Mouse (Mus musculus): ENCODE measurements around the gene Tmem120b. TPM values are rescaled to one million over a fixed set of nuclear protein-coding genes. Genes with fewer than 3 reads are reported as not detected.

Tmem120b gene
- total RNA-seq (2021), result 10 to 100 TPM; 12.1 to 12.7 TPM

- no peak for DNase-seq
Observed at GRCm38 (mm10) chr5:123068115-123068514, at the start of gene Tmem120b. Gene Tmem120b, plus strand, starts transcription at chr5:123068415.

GRCm38 (mm10) chr5:123019336-123020016, 48.7 kb upstream of the Tmem120b start:
- DNase-seq, result peak; percentile 29

DNA sequence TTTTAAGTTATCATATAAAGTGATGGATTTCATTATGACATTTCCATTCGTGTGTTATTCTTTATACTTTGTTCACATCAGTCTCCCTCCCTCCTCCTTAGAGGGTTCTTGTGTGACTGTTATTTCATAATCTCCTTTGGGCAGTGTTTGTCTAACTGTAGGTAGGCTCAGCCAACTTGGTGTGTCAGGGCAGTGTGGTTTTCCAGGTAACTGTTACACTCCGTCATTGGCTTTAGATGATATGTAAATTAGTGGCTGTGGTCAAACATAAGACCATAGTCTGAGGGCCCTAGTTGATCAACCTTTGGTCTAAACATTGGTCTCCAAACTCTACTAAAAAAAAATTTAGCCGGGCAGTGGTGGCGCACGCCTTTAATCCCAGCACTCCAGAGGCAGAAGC, 47.8 kb upstream of the Tmem120b start:
- DNase-seq, result no peak

DNA sequence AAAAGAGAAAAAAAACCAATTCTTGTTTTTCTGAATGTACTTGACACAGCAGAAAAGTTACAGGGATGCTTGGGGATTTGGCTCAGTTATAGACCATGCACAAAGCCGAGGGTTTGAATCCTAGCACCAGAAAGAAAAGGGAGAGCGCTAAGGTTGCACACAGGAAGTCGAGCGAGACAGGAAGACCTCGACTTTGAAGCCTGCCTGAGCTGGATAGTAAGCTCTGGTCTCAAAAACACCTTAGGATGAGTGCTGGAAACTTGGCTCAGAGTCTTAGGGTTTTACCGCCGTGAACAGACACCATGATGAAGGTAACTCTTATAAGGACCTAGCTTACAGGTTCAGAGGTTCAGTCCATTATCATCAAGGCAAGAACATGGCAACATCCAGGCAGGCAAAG, 46.8 kb upstream of the Tmem120b start:
- DNase-seq, result no peak

GRCm38 (mm10) chr5:123023049-123023448, 45.2 kb upstream of the Tmem120b start:
- DNase-seq, result peak; percentile 35

DNA sequence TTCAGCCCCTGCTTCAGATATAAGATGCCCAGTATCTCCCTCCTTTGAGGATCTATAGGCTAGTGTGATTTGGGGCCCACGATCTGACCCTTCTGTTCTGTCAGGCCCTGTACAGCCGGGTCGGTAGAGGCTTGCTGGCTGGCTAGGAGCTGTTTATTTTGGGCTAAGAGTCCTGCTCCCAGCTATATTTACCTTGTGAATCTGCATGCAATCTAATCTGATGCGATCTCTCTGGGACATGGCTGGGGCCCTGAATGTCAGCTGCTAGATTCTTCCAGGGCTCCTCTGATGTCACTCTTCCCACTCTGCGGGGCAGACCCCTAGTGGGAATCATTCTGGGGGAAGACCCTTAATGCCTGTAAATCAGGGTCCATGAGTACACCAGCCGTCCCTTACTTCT, 43.9 kb upstream of the Tmem120b start:
- no peak for DNase-seq

GRCm38 (mm10) chr5:123024965-123025573, 43.1 kb upstream of the Tmem120b start:
- DNase-seq, result no peak

- no peak for DNase-seq
Observed at GRCm38 (mm10) chr5:123026414-123026813, 41.8 kb upstream of the Tmem120b start.

GRCm38 (mm10) chr5:123027436-123027835, 40.8 kb upstream of the Tmem120b start:
- DNase-seq, result no peak

- no peak for DNase-seq
Observed at GRCm38 (mm10) chr5:123029729-123030128, 38.5 kb upstream of the Tmem120b start.

DNA sequence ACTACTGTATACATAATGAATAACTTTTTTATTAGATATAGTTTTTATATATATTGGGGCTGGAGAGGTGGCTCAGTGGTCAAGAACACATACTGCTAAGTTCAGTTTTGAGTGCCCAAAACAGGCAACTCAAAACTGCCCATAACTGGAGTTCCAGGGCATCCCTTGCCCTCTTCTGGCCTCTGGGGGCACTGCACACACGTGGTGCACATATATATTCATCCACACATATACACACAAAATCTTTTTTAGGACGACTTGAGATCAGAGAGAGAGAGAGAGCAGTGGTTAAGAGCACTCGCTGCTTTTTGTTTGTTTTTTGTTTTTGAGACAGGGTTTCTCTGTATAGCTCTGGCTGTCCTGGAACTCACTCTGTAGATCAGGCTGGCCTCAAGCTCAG, 36.9 kb upstream of the Tmem120b start:
- no peak for DNase-seq

DNA sequence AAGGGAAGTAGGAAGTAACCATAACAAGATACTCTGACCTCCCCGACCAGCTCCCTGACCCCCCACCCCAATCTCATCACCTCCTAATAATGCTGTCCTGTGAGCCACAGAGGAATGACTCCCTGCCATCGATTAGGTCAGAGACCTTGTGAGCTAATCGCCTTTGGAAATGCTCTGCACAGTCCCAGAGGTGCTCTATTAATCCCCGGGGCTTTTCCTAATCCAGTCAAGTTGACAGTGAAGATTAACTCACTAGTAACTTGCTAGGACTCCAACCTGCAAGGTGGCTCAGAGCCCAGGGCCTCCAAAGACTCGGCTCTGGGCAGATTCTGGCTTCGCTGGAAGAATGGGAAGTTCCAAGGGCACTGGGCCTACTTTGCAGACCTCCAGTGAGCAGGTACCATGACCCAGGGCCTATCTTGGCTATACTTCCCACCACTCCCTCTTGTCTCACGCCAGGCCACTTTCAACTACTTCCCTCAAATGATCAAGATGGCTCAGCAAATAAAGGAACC, 34.5 kb upstream of the Tmem120b start:
- DNase-seq, result no peak

DNA sequence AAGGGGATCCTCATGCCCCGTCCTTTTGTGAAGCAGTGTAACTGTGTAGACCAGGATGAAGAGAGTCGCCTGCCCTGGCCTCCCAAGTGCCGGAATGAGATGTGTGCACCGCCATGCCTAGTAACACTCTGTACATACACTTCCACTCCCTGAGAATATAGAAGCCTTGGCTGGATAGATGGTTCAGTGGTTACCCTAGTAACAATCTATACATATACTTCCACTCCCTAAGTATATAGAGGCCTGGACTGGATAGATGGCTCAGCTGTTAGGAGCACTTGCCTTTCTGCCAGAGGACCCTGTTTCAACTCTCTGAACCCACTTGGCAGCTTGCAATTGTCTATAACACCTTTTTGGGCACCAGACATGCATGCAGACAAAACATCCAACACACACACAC, 33.1 kb upstream of the Tmem120b start:
- DNase-seq, result no peak

- DNase-seq, result no peak
Observed at GRCm38 (mm10) chr5:123035564-123035963, 32.7 kb upstream of the Tmem120b start.

- no peak for DNase-seq
Observed at GRCm38 (mm10) chr5:123038115-123038514, 30.1 kb upstream of the Tmem120b start.

GRCm38 (mm10) chr5:123039120-123039752, 29.0 kb upstream of the Tmem120b start:
- DNase-seq, result peak; percentile 84

DNA sequence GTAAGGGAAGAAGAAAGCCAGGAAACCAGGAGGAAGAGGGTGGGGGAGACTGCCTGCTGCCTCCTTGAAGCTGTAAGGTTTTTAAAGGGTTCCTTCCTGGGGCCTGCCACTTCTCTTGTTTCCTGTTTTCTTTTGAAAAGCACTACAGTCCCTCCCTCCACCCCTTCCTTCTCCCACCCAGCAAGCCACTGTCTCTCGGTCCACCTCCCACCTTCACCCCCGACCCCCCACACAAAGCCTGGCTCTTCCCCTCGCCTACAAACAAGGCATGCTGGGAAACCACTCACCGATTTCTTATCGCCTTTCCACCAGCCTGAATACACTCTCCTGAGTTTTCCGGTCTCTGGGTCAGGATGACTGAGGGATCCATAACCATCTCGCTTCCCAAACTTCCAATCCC, 27.4 kb upstream of the Tmem120b start:
- DNase-seq, result no peak

DNA sequence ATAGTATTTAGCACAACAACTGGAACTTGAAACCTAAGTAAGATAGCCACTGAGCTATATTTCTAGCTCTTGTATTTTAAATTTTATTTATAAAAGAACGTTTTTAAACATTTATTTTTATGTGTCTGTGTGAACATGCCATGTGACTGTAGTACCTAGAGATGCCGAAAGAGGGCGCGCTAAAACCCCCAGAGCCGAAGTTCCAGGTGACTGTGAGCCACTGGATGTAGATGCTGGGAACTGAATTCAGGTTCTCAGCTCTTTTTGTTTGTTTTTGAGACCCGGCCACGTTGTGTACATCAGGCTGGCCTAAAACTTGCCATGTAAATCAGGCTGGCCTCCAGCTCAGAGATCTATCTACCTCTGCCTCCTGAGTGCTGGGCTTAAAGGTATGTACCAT, 24.4 kb upstream of the Tmem120b start:
- peak; percentile 44 for DNase-seq

- peak; percentile 85 for DNase-seq
Observed at GRCm38 (mm10) chr5:123045561-123046295, 22.5 kb upstream of the Tmem120b start.

DNA sequence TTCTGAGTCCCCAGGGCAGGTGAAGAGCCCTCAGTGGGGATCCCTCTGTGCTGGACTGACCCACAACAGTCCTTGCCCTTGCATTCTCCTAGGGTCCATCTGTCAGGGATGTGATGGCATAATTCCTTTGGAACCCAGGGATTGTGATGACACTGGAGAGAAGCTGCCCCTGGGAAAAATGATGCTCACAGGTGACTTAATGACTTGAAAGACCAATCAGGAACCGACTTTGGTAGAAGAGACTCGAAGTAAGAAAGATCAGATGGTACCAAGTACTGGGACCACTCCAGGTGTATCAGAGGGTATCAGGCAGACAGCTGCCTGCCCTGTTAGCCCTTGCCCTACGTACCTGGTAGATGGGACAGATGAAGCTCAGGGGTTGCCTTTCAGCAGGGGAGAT, 21.3 kb upstream of the Tmem120b start, which contains the start of gene Morn3:
Morn3 (minus strand) TSS at position 101 of the 400 bp plus-strand sequence.
- no peak for DNase-seq

DNA sequence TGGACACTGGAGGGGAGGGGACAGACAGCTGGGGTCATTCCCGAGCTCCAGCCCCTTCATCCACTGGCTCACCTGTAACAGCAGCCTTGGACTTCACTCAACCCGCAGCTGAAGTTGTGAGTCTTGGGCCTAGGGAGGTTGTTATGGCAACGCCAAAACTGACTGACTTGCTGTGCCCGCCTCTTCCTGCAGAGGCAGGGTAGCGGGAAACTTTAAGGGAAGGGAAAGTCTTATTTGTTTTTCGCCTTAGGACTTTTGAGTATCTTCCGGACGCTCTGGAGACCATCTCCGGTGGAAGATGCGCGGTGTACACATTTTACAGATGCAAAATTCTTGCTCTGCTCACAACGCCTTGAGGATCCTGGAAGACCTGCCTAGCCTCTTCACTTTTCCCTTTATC, 18.9 kb upstream of the Tmem120b start:
- peak; percentile 34 for DNase-seq

- DNase-seq, result no peak
Observed at GRCm38 (mm10) chr5:123050918-123051317, 17.3 kb upstream of the Tmem120b start.

DNA sequence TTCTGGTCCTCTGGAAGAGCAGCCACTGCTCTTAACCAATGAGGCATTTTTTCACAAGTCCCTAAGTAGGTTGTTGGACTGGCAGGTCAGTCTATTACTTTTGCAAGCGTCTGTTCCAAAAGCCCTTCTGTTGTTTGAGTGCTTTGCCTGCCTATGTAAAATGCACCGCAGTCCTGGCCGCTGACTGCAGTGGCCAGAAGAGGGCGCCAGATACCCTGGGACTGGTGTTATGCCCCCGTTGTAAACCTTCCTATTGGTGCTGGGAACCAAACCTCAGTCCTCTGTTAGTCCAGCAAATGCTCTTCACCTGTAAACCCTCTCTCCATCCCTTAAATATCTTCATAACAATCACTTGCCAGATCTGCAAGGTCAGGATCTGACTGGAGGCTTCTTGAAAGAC, 16.5 kb upstream of the Tmem120b start:
- DNase-seq, result no peak

Measured in heart, postnatal 4 days (tissue).